14 mouse cellular contexts compared by ENCODE assay signal in genomic region chr7:141577801-141578200, GRCm38 (mm10).
"Had no signal": no experiment of that assay in that cellular context is flagged by ENCODE, and none has a peak within 500 bp of the region (broad histone marks: within the 10 kb centered on the region; RNA-seq: fewer than 3 reads in every experiment).

No protein-coding gene starts in this region.

- H3K4me1 ChIP-seq: limb, embryonic 12.5 days; midbrain, embryonic 10.5 days had no signal

- ATAC-seq: intestine, embryonic 16.5 days; midbrain, embryonic 16.5 days had no signal

- H3K27me3 ChIP-seq: limb, embryonic 12.5 days; neural tube, embryonic 13.5 days had no signal

- H3K9me3 ChIP-seq: limb, embryonic 12.5 days; midbrain, embryonic 10.5 days; neural tube, embryonic 13.5 days had no signal

- H3K4me2 ChIP-seq: limb, embryonic 12.5 days; neural tube, embryonic 13.5 days had no signal

- H3K4me3 ChIP-seq: limb, embryonic 12.5 days; midbrain, embryonic 10.5 days; neural tube, embryonic 13.5 days had no signal

- H3K27ac ChIP-seq: kidney, postnatal 0 days; limb, embryonic 12.5 days; midbrain, embryonic 10.5 days; neural tube, embryonic 13.5 days; stomach, postnatal 0 days had no signal

- DNase-seq: kidney, adult 8-10 months; kidney, postnatal 36 days; layer of hippocampus, adult 9-11 months; layer of hippocampus, postnatal 36 days; lung, adult 18-20 months; retina, postnatal 1 day; thymus, postnatal 14 days had no signal

- H3K9ac ChIP-seq: limb, embryonic 12.5 days; neural tube, embryonic 13.5 days had no signal
